In the genomic region with DNA sequence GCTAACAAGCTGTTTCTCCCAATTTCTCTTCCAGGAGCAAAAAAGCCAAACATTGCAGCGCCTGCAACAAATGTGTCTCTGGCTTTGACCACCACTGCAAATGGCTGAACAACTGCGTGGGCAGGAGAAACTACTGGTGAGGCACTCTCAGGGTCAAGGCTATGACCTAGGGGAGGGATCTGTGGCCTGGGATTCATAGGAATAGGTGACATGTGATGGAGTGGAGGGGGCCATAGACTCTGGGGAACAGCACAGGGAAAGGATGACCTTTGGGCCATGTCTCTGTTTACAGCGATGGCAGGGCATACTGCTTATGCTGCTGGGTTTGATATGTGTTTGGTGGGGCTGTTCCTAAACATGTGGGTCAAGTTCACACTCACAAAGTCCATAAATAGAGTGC, we compare ENCODE assay signal across 23 mouse cellular contexts. TPM values are rescaled to one million over a fixed set of nuclear protein-coding genes. Genes with fewer than 3 reads are reported as not detected.
"Had no signal": no experiment of that assay in that cellular context is flagged by ENCODE, and none has a peak within 500 bp of the region (broad histone marks: within the 10 kb centered on the region; RNA-seq: fewer than 3 reads in every experiment).

No protein-coding gene starts in this region.

- H3K9me3 ChIP-seq: lung, embryonic 15.5 days; megakaryocyte, embryonic 14.5 days; midbrain, embryonic 13.5 days; midbrain, embryonic 15.5 days; neural tube, embryonic 12.5 days; stomach, embryonic 15.5 days had no signal

- H3K4me2 ChIP-seq: liver, embryonic 11.5 days; lung, embryonic 15.5 days; midbrain, embryonic 11.5 days; midbrain, embryonic 13.5 days; midbrain, embryonic 15.5 days; neural tube, embryonic 12.5 days; stomach, embryonic 15.5 days had no signal

- ATAC-seq: midbrain, embryonic 13.5 days; midbrain, embryonic 15.5 days had no signal

- H3K4me3 ChIP-seq: lung, embryonic 15.5 days; megakaryocyte, embryonic 14.5 days; midbrain, embryonic 13.5 days; midbrain, embryonic 15.5 days; neural tube, embryonic 12.5 days; stomach, embryonic 15.5 days had no signal

- H3K4me1 ChIP-seq: midbrain, embryonic 13.5 days; midbrain, embryonic 15.5 days; neural tube, embryonic 12.5 days had no signal

- H3K9ac ChIP-seq: liver, embryonic 14.5 days; lung, embryonic 15.5 days; midbrain, embryonic 13.5 days; midbrain, embryonic 15.5 days; neural tube, embryonic 12.5 days; stomach, embryonic 15.5 days had no signal

- DNase-seq: liver; right cerebral cortex, postnatal 14 days; thymus, adult 2 months; thymus, postnatal 25 days; thymus, postnatal 4 days had no signal

- H3K27me3 ChIP-seq: lung, embryonic 15.5 days; midbrain, embryonic 13.5 days; midbrain, embryonic 15.5 days; neural tube, embryonic 12.5 days; stomach, embryonic 15.5 days had no signal

- H3K27ac ChIP-seq: liver, embryonic 14.5 days; lung, embryonic 15.5 days; macrophage; midbrain, embryonic 13.5 days; midbrain, embryonic 15.5 days; neural tube, embryonic 12.5 days; stomach, embryonic 15.5 days; stomach, postnatal 0 days had no signal

- H3K36me3 ChIP-seq: lung, embryonic 15.5 days; midbrain, embryonic 13.5 days; midbrain, embryonic 15.5 days; neural tube, embryonic 12.5 days; stomach, embryonic 15.5 days had no signal

RNA-seq across cellular contexts. Expression of gene Zdhhc11, which starts 10.9 kb away (rescaled TPM):
- total RNA-seq: megakaryocyte progenitor cell, adult 5-6 weeks; midbrain, postnatal 0 days; monocyte, adult 5-6 weeks; neutrophil, adult 5-6 weeks had no signal
- polyA plus RNA-seq: liver, embryonic 11.5 days; liver, embryonic 14.5 days; lung, embryonic 15.5 days; macrophage; midbrain, embryonic 11.5 days; midbrain, embryonic 13.5 days; midbrain, embryonic 15.5 days; midbrain, postnatal 0 days; neural tube, embryonic 12.5 days; neural tube, embryonic 14.5 days; spleen, adult 2 months; stomach, embryonic 15.5 days; stomach, postnatal 0 days; thymus, adult 2 months; urinary bladder, adult 2 months had no signal
